Mouse (Mus musculus): ENCODE measurements around the gene Tpte. TPM values are rescaled to one million over a fixed set of nuclear protein-coding genes. Genes with fewer than 3 reads are reported as not detected.

Tpte gene
- polyA plus RNA-seq, 1 experiment from 2014 or later: not detected

DNA sequence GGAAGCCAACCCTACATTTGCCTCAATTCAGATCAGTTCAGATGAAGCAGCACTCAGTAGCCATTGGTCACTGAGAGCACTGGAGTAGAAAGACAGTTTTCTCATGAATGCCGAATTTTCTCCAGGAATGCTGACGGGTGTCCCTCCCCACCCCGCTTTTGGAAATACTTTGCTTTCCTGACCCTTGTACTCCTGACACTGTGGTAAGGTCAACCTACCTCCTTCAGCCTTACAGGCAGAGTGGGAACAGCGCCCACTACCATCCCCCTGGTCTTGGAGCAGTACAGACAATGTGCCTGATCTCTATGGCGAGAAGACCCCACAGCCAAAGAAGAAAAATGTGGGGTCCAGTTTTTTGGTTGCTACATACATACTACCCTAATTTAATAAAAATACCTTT, 93.1 kb downstream of the Tpte start:
- Histone ChIP-seq H3K27me3 (ENCODE audit: control insufficient read depth, insufficient read depth, low read length) (no peaks in the 10 kb centered on the region), H3K9me3 (ENCODE audit: control insufficient read depth, low read length) (peaks cover under 1% of the 10 kb centered on the region; the same call in 1 of the 2 replicates), H3K4me2 (ENCODE audit: low read length) (no peak overlapping the region), H3K4me1 (ENCODE audit: control insufficient read depth in 2 of 2, insufficient read depth in 2 of 2, low read length in 2 of 2) (no peaks in the 10 kb centered on the region), H3K36me3 (ENCODE audit: control insufficient read depth, insufficient read depth, low read length) (peaks cover 32% of the 10 kb centered on the region), H3K9ac (ENCODE audit: low read length) (no peak overlapping the region), H3K4me3 (ENCODE audit: control insufficient read depth in 1 of 2, insufficient read depth in 1 of 2, low read depth in 1 of 2, low read length in 2 of 2) (no peak overlapping the region), H3K27ac (replicated peaks in 1 of 2; ENCODE audit: control insufficient read depth in 1 of 2, insufficient read depth in 1 of 2, low read depth in 2 of 2, low read length in 2 of 2) (no peak overlapping the region)
- ATAC-seq (ENCODE audit: insufficient number of reproducible peaks, insufficient read depth, low FRiP score, low read depth): no peak
- 87% methylated on average over 5 of the region's 5 CpGs for WGBS

- H3K4me1 ChIP-seq (ENCODE audit: control insufficient read depth in 2 of 2, insufficient read depth in 2 of 2, low read length in 2 of 2): no peaks in the 10 kb centered on the region
- ATAC-seq (ENCODE audit: insufficient number of reproducible peaks, insufficient read depth, low FRiP score, low read depth): peak; percentile 71; the same call in 1 of the 2 replicates
- WGBS: 39% methylated on average over 5 of the region's 5 CpGs
Measured at GRCm38 (mm10) chr8:22376903-22377302, 93.7 kb downstream of the Tpte start.

GRCm38 (mm10) chr8:22380934-22381333, 97.7 kb downstream of the Tpte start:
- Histone ChIP-seq H3K4me3 (ENCODE audit: control insufficient read depth in 1 of 2, insufficient read depth in 1 of 2, low read depth in 1 of 2, low read length in 2 of 2) (no peak overlapping the region), H3K27me3 (ENCODE audit: control insufficient read depth, insufficient read depth, low read length) (no peaks in the 10 kb centered on the region), H3K27ac (replicated peaks in 1 of 2; ENCODE audit: control insufficient read depth in 1 of 2, insufficient read depth in 1 of 2, low read depth in 2 of 2, low read length in 2 of 2) (no peak overlapping the region), H3K36me3 (ENCODE audit: control insufficient read depth, insufficient read depth, low read length) (peaks cover 63% of the 10 kb centered on the region), H3K4me1 (ENCODE audit: control insufficient read depth in 2 of 2, insufficient read depth in 2 of 2, low read length in 2 of 2) (no peaks in the 10 kb centered on the region), H3K9me3 (ENCODE audit: control insufficient read depth, low read length) (peaks cover 2% of the 10 kb centered on the region; the same call in 1 of the 2 replicates), H3K9ac (ENCODE audit: low read length) (no peak overlapping the region), H3K4me2 (ENCODE audit: low read length) (no peak overlapping the region)
- no peak for ATAC-seq (ENCODE audit: insufficient number of reproducible peaks, insufficient read depth, low FRiP score, low read depth)
- 91% methylated on average over 11 of the region's 11 CpGs for WGBS

More at GRCm38 (mm10) chr8:22376903-22377302, 93.7 kb downstream of the Tpte start:
- Histone ChIP-seq H3K9me3 (ENCODE audit: control insufficient read depth, low read length) (peaks cover 2% of the 10 kb centered on the region; the same call in 1 of the 2 replicates), H3K27ac (replicated peaks in 1 of 2; ENCODE audit: control insufficient read depth in 1 of 2, insufficient read depth in 1 of 2, low read depth in 2 of 2, low read length in 2 of 2) (no peak overlapping the region), H3K9ac (ENCODE audit: low read length) (no peak overlapping the region), H3K36me3 (ENCODE audit: control insufficient read depth, insufficient read depth, low read length) (peaks cover 38% of the 10 kb centered on the region), H3K27me3 (ENCODE audit: control insufficient read depth, insufficient read depth, low read length) (no peaks in the 10 kb centered on the region), H3K4me3 (ENCODE audit: control insufficient read depth in 1 of 2, insufficient read depth in 1 of 2, low read depth in 1 of 2, low read length in 2 of 2) (no peak overlapping the region), H3K4me2 (ENCODE audit: low read length) (no peak overlapping the region)

DNA sequence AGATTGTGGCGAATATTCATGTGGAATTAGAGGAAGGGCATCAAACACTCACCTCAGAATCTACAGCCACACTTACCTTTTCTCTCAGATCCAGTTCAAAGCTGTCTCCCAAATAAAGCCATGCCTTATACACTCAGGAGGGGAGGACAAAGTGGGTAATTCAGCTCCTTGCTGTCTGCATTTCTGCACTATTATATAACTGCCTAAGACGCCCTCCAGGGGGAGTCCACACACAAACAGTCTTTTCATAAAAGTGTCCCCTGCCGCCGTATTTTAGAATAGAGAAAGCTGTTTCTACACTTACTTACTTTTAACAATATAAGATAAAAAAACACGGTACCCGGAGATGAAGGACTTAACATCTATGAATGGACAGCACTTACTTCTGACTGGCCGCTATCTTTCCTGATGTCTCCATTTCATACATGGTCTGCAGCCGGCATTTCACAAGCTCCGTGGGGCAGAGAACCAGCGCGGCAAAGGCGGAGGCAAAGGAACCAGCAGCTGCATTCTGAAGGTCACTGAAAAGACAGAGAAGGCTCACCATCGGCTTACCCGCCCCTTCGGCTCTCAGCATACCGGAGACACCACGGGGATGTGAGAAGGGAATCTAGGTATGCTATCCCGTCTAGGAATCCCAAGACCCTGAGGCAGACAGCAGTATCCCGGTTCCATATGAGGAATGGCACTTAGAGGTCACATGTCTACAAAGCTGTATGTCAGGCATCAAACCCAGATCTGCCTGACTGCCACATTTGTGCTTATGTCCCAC, 99.8 kb downstream of the Tpte start:
- Histone ChIP-seq H3K9me3 (ENCODE audit: control insufficient read depth, low read length) (peaks cover 2% of the 10 kb centered on the region; the same call in 1 of the 2 replicates), H3K4me3 (ENCODE audit: control insufficient read depth in 1 of 2, insufficient read depth in 1 of 2, low read depth in 1 of 2, low read length in 2 of 2) (no peak overlapping the region), H3K4me2 (ENCODE audit: low read length) (no peak overlapping the region), H3K27ac (replicated peaks in 1 of 2; ENCODE audit: control insufficient read depth in 1 of 2, insufficient read depth in 1 of 2, low read depth in 2 of 2, low read length in 2 of 2) (no peak overlapping the region), H3K36me3 (ENCODE audit: control insufficient read depth, insufficient read depth, low read length) (peaks cover 66% of the 10 kb centered on the region), H3K4me1 (ENCODE audit: control insufficient read depth in 2 of 2, insufficient read depth in 2 of 2, low read length in 2 of 2) (no peaks in the 10 kb centered on the region), H3K27me3 (ENCODE audit: control insufficient read depth, insufficient read depth, low read length) (no peaks in the 10 kb centered on the region), H3K9ac (ENCODE audit: low read length) (no peak overlapping the region)
- WGBS: 68% methylated on average over 19 of the region's 19 CpGs
- ATAC-seq (ENCODE audit: insufficient number of reproducible peaks, insufficient read depth, low FRiP score, low read depth): no peak

- no peak for ATAC-seq (ENCODE audit: insufficient number of reproducible peaks, insufficient read depth, low FRiP score, low read depth)
- WGBS: 90% methylated on average over 6 of the region's 6 CpGs
- no peak overlapping the region for H3K4me3 ChIP-seq (ENCODE audit: control insufficient read depth in 1 of 2, insufficient read depth in 1 of 2, low read depth in 1 of 2, low read length in 2 of 2)
Measured at GRCm38 (mm10) chr8:22385158-22385557, 101.9 kb downstream of the Tpte start.

GRCm38 (mm10) chr8:22389874-22390273, 106.6 kb downstream of the Tpte start:
- no peak overlapping the region for H3K27ac ChIP-seq (replicated peaks in 1 of 2; ENCODE audit: control insufficient read depth in 1 of 2, insufficient read depth in 1 of 2, low read depth in 2 of 2, low read length in 2 of 2)
- no peak overlapping the region for H3K9ac ChIP-seq (ENCODE audit: low read length)
- no peaks in the 10 kb centered on the region for H3K9me3 ChIP-seq (ENCODE audit: control insufficient read depth, low read length)
- 79% methylated on average over 10 of the region's 10 CpGs for WGBS
- no peak overlapping the region for H3K4me2 ChIP-seq (ENCODE audit: low read length)
- no peak overlapping the region for H3K4me3 ChIP-seq (ENCODE audit: control insufficient read depth in 1 of 2, insufficient read depth in 1 of 2, low read depth in 1 of 2, low read length in 2 of 2)
- no peaks in the 10 kb centered on the region for H3K27me3 ChIP-seq (ENCODE audit: control insufficient read depth, insufficient read depth, low read length)
- no peaks in the 10 kb centered on the region for H3K4me1 ChIP-seq (ENCODE audit: control insufficient read depth in 2 of 2, insufficient read depth in 2 of 2, low read length in 2 of 2)
- peaks cover 48% of the 10 kb centered on the region for H3K36me3 ChIP-seq (ENCODE audit: control insufficient read depth, insufficient read depth, low read length)
- no peak for ATAC-seq (ENCODE audit: insufficient number of reproducible peaks, insufficient read depth, low FRiP score, low read depth)

More at GRCm38 (mm10) chr8:22385158-22385557, 101.9 kb downstream of the Tpte start:
- H3K27ac ChIP-seq (replicated peaks in 1 of 2; ENCODE audit: control insufficient read depth in 1 of 2, insufficient read depth in 1 of 2, low read depth in 2 of 2, low read length in 2 of 2): no peak overlapping the region
- no peaks in the 10 kb centered on the region for H3K4me1 ChIP-seq (ENCODE audit: control insufficient read depth in 2 of 2, insufficient read depth in 2 of 2, low read length in 2 of 2)
- H3K36me3 ChIP-seq (ENCODE audit: control insufficient read depth, insufficient read depth, low read length): peaks cover 72% of the 10 kb centered on the region
- H3K9ac ChIP-seq (ENCODE audit: low read length): no peak overlapping the region
- no peak overlapping the region for H3K4me2 ChIP-seq (ENCODE audit: low read length)
- peaks cover 2% of the 10 kb centered on the region; the same call in 1 of the 2 replicates for H3K9me3 ChIP-seq (ENCODE audit: control insufficient read depth, low read length)
- H3K27me3 ChIP-seq (ENCODE audit: control insufficient read depth, insufficient read depth, low read length): no peaks in the 10 kb centered on the region

- H3K27me3 ChIP-seq (ENCODE audit: control insufficient read depth, insufficient read depth, low read length): no peaks in the 10 kb centered on the region
- H3K4me1 ChIP-seq (ENCODE audit: control insufficient read depth in 2 of 2, insufficient read depth in 2 of 2, low read length in 2 of 2): no peaks in the 10 kb centered on the region
- peaks cover 44% of the 10 kb centered on the region for H3K36me3 ChIP-seq (ENCODE audit: control insufficient read depth, insufficient read depth, low read length)
- H3K4me3 ChIP-seq (ENCODE audit: control insufficient read depth in 1 of 2, insufficient read depth in 1 of 2, low read depth in 1 of 2, low read length in 2 of 2): no peak overlapping the region
- no peak overlapping the region for H3K27ac ChIP-seq (replicated peaks in 1 of 2; ENCODE audit: control insufficient read depth in 1 of 2, insufficient read depth in 1 of 2, low read depth in 2 of 2, low read length in 2 of 2)
- H3K4me2 ChIP-seq (ENCODE audit: low read length): no peak overlapping the region
- H3K9ac ChIP-seq (ENCODE audit: low read length): no peak overlapping the region
- ATAC-seq (ENCODE audit: insufficient number of reproducible peaks, insufficient read depth, low FRiP score, low read depth): no peak
- 90% methylated on average over 8 of the region's 8 CpGs for WGBS
- H3K9me3 ChIP-seq (ENCODE audit: control insufficient read depth, low read length): no peaks in the 10 kb centered on the region
Measured at GRCm38 (mm10) chr8:22390766-22391463, 107.7 kb downstream of the Tpte start.
